Mouse (Mus musculus): ENCODE measurements around the gene Paf1.
A peak's percentile ranks its signal among the peaks of the same experiment; 100 is the strongest.

Gene Paf1

DNA sequence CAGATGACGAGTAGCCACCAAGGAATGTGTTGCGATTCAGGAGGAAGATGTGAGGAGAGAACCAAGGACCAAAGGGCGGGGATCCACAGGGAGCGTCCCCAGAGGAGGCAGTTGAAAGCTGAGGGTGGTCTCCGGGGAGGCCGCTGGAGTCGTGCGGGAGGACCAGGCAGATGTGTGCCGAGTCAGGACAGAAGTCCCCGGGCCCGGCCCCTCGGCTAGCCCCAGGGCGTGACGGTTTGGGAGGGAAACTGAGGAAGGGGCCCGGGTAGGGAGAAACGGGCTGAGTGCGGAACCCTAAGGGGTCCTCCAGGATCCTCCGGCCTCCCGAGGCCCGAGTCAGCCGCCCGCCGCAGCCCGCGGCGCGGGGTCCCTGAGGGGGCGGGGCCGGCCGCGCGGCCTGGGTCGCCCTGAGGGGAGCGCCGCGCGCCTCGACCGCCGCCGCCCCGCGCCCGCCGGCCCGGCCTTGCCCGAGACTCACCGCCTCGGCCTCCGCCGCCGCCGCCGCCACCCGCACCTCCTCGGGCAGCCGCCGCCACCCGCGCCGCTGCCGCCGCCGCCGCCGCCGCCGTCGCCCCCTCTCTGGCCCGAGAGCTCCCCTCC is 43.0 kb downstream of the Paf1 start:
- peak in 1 of 2 experiments; percentile 25 for DNase-seq (ENCODE audit: low spot score in 2 of 2)

GRCm38 (mm10) chr7:28436271-28436904 is 43.6 kb downstream of the Paf1 start:
- DNase-seq (ENCODE audit: low spot score in 2 of 2): peak; percentile 99

GRCm38 (mm10) chr7:28436932-28437570 is 44.3 kb downstream of the Paf1 start, which contains the start of gene Gmfg:
TSS of gene Gmfg (plus strand) at chr7:28437447.
- peak; percentile 73 to 78 for DNase-seq (ENCODE audit: low spot score in 2 of 2)

GRCm38 (mm10) chr7:28437964-28438363 is 45.2 kb downstream of the Paf1 start:
- no peak for DNase-seq (ENCODE audit: low spot score in 2 of 2)

- no peak for DNase-seq (ENCODE audit: low spot score in 2 of 2)
Measured at GRCm38 (mm10) chr7:28438771-28439170, 46.0 kb downstream of the Paf1 start.

GRCm38 (mm10) chr7:28440739-28441138 is 48.0 kb downstream of the Paf1 start:
- DNase-seq (ENCODE audit: low spot score in 2 of 2): peak; percentile 37 to 45

DNA sequence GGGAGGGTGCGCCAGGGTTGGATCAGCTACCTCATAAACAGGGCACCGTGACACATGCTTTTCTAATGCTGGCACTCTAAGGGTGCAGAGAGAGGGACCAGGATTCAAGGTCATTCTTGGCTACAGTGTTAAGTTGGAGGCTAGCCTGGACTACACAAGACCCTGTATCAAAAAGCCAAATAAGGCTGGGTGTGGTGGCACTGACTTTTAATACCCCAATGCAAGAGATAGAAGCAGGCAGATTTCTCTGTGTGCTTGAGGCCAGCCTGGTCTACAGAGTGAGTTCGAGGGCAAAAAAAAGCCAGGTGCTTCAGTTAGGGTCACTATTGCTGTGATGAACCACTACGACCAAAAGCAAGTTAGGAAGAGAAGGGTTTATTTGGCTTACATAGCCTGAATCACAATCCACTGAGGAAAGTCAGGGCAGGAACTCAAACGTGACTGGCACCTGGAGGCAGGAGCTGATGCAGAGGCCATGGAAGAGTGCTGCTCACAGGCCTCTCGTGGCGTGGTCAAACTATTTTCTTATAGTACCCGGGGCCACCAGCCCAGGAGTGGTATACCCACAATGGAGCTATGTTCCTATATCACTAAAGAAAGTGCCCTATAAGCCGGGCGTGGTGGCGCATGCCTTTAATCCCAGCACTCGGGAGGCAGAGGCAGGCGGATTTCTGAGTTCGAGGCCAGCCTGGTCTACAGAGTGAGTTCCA is 49.2 kb downstream of the Paf1 start:
- no peak for DNase-seq (ENCODE audit: low spot score in 2 of 2)

DNA sequence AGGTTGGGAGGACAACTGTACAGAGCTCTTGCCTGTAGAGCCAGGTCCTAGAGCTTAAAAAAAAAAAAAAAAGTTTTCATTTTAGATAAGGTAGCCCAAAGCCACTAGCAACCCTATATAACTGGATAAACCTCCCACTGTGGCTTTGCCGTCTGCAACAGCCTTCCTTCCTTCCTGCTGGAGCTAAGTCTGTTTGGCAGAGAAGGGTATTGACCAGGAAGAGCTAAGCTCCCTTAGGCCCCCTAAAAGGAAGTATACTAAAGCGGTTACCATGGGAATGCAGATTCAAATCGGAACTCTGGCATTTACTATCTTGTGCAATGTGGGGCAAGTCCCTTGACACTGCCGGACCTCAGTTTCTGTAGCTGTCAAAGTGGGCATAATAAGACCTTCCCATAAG is 49.9 kb downstream of the Paf1 start:
- DNase-seq (ENCODE audit: low spot score in 2 of 2): no peak

DNA sequence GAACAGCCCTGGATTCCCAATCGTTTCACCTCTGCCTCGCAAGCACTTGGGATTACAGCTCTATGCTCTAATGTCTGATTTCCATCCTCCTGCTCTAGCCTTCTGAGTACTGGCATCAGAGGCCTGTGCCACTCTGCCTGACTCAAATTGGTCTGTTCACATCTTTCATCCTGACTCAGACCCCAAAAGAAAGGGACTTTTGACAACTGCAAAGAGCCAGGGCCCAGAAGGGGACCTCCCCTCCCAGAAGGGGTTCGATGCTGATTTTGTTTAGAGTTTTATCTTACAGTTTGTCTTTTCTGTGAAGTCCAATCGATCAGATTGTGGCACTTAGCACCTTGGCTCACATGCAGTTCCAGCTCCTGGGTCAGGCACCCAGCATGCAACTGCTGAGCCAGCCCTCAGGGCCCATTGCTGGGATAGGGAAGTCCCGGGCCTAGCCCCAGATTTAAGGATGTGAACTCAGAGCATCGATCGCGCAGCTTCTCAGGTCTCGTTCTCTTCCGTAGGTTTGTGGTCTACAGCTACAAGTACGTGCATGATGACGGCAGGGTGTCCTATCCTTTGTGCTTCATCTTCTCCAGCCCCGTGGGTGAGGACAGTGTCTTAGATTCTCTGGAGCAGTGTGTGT is 51.7 kb downstream of the Paf1 start:
- DNase-seq (ENCODE audit: low spot score in 2 of 2): no peak

- peak; percentile 66 to 84 for DNase-seq (ENCODE audit: low spot score in 2 of 2)
Measured at GRCm38 (mm10) chr7:28446446-28446845, 53.7 kb downstream of the Paf1 start.

- DNase-seq (ENCODE audit: low spot score in 2 of 2): no peak
Measured at GRCm38 (mm10) chr7:28447101-28447830, 54.5 kb downstream of the Paf1 start.

DNA sequence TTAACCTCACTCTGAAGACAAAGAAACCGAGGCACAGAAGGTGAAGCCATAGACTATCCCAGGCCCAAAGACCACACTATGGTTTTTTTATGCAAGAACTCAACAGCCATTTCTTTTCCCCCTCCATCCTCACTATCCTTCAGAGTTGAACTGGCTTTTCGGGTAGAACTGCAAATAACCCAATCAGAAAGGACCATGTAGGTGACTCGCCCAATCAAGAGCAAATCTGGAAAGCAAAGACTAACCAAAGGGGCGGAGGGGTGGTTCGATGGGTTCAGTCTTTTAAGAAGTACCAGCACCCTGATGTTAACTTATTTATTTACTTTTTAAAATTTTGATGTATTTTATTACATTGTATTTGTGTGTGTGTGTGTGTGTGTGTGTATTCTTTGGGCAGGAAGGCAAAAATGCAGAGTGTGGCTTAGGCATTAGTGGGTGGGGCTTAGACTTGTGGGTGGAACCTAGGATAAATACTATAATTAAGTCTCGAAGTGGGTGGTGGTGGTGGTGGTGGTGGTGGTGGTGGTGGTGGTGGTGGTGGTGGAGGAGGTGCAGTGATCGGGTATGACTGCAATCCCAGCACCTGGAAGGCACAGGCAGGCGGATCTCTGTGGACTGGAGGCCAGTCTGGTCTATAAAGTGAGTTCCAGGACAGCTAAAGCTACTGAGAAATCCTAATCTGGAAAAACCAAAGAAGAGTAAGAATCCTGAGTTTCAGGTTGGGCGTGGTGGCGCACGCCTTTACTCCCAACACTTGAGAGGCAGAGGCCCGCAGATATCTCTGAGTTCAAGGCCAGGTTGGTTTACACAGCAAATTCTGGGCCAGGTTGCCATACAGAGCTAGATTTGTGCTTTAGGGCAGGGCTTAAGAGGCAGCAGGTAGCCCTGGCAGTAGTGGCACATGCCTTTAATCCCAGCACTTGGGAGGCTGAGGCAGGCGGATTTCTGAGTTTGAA is 55.4 kb downstream of the Paf1 start:
- DNase-seq (ENCODE audit: low spot score in 2 of 2): no peak

Measured in spleen, postnatal 14 days (tissue).